Mouse (Mus musculus): ENCODE data around the gene Akr1c19.
"Not testable (repeated sequence)": the region's sequence is repeated elsewhere in the genome, so short reads cannot be mapped to it uniquely, and the experiment has no call there.

Akr1c19 gene

DNA sequence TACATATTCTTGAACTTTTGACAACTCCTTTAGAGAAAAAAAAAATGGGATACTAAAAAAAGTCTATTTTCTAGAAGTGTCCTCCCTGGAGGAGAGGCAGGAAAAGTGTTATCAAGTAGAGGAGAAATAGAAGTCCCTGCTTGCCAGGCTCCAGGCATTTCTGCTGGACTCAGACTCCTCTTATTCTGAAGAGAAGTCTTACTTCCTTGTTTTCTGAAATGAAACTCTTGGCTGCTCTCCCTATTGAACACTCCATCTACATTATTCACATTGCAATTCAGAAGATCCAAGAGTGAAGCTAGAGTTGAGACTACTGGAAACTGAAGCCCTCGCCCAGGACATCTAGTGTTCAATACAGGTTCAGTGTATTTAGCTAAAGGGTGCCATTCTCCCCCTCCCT lies at the start of gene Akr1c19:
Gene Akr1c19, plus strand, starts transcription at position 260 of the 400 bp plus-strand sequence.
- no peaks in the 10 kb centered on the region for H3K36me3 ChIP-seq (ENCODE audit: control insufficient read depth, insufficient read depth, low read length, poor library complexity, severe bottlenecking)
- no peak for DNase-seq (ENCODE audit: low read depth, low spot score)
- no peaks in the 10 kb centered on the region for H3K27me3 ChIP-seq (ENCODE audit: control insufficient read depth, insufficient read depth, low read length, poor library complexity, severe bottlenecking)

- H3K36me3 ChIP-seq (ENCODE audit: control insufficient read depth, insufficient read depth, low read length, poor library complexity, severe bottlenecking); H3K27me3 ChIP-seq (ENCODE audit: control insufficient read depth, insufficient read depth, low read length, poor library complexity, severe bottlenecking); DNase-seq (ENCODE audit: low read depth, low spot score): not testable (repeated sequence)
These were observed 47.2 kb upstream of the Akr1c19 start for GRCm38 (mm10) chr13:4181321-4181720.

GRCm38 (mm10) chr13:4183116-4183515 lies 45.4 kb upstream of the Akr1c19 start:
- DNase-seq (ENCODE audit: low read depth, low spot score): no peak
- H3K27me3 ChIP-seq (ENCODE audit: control insufficient read depth, insufficient read depth, low read length, poor library complexity, severe bottlenecking): no peaks in the 10 kb centered on the region
- H3K36me3 ChIP-seq (ENCODE audit: control insufficient read depth, insufficient read depth, low read length, poor library complexity, severe bottlenecking): no peaks in the 10 kb centered on the region

GRCm38 (mm10) chr13:4186641-4187411 lies 41.7 kb upstream of the Akr1c19 start:
- H3K27me3 ChIP-seq (ENCODE audit: control insufficient read depth, insufficient read depth, low read length, poor library complexity, severe bottlenecking): not testable (repeated sequence)

DNA sequence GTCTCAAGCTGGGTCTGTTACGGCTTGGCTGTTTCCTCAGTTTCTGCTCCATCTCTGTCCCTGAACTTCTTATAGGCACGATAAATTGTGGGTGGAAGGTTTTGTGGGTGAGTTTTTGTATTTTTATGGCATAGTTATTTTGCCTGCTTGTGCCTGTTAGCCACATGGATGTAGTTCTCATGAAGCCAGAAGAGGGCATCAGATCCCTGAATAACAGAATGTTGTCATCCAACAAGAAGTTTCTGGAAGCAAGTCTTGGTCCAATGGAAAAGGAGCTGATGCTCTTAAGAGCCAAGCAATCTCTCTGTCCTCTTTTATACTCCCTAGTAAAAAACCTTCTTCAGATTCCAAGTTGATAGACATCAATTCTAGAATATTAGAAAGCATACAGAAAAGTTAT lies 40.3 kb upstream of the Akr1c19 start:
- Histone ChIP-seq H3K36me3 (ENCODE audit: control insufficient read depth, insufficient read depth, low read length, poor library complexity, severe bottlenecking) (no peaks in the 10 kb centered on the region), H3K27me3 (ENCODE audit: control insufficient read depth, insufficient read depth, low read length, poor library complexity, severe bottlenecking) (no peaks in the 10 kb centered on the region)
- DNase-seq (ENCODE audit: low read depth, low spot score): no peak

More at GRCm38 (mm10) chr13:4186641-4187411, 41.7 kb upstream of the Akr1c19 start:
- not testable (repeated sequence) for DNase-seq (ENCODE audit: low read depth, low spot score); H3K36me3 ChIP-seq (ENCODE audit: control insufficient read depth, insufficient read depth, low read length, poor library complexity, severe bottlenecking)

GRCm38 (mm10) chr13:4190904-4191303 lies 37.6 kb upstream of the Akr1c19 start, which contains the start of gene Akr1c13:
Akr1c13 (plus strand) TSS chr13:4191150.
- DNase-seq (ENCODE audit: low read depth, low spot score): peak; percentile 5
- no peaks in the 10 kb centered on the region for H3K27me3 ChIP-seq (ENCODE audit: control insufficient read depth, insufficient read depth, low read length, poor library complexity, severe bottlenecking)

DNA sequence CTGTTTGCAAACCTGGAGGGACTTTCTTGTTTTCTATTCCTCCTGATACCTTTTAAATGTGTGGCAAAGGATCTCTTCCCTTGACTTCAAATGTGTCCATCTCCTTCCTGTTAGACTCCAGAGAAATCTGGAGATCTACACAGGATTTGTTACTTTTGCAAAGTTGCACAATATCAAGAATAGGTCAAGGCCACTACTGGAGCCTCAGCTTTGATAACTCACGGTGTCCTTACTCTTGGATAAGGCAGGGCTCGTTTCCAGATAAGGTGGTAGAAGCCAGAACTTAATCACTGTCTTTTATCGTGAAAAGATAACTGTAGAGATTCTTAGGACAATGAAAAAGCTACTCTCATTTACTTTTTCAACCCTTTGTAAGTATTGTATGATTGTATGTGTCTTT lies 36.0 kb upstream of the Akr1c19 start:
- DNase-seq (ENCODE audit: low read depth, low spot score): no peak
- Histone ChIP-seq H3K36me3 (ENCODE audit: control insufficient read depth, insufficient read depth, low read length, poor library complexity, severe bottlenecking) (no peaks in the 10 kb centered on the region), H3K27me3 (ENCODE audit: control insufficient read depth, insufficient read depth, low read length, poor library complexity, severe bottlenecking) (no peaks in the 10 kb centered on the region)

More at GRCm38 (mm10) chr13:4190904-4191303, 37.6 kb upstream of the Akr1c19 start, which contains the start of gene Akr1c13:
- H3K36me3 ChIP-seq (ENCODE audit: control insufficient read depth, insufficient read depth, low read length, poor library complexity, severe bottlenecking): no peaks in the 10 kb centered on the region

DNA sequence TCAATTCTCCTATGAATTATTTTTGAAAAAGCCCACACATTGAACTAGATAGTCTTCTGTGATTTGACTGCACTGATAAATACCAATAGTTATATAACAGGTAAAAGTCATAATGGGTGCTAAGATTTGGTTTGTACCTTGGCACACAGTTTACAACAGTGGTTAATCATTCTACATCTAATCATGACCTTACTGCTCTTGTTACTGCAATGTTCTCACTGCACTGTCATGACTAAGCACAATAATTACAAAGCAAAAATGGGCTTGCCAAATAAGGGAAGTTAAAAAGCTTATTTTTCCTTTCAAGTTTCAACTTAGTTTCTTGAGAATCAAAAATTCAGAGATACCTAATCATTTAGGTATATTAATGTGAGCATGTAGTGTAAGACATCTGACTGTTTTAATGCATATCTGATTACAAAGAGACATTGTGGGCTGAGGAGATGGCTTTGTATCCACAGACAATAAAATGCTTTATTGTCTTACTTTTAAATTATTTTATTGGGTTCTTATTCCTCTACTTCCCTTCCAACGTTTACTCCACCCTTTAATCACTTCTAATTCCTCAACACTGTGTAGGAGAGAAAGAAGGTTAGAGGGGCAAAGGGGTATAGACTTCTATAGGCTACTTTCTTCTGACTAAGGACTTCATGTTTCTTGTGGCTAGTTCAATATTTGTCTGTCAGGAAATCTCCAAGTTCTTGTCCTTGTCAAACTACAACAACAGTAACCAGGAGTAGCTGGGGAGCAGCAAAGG lies 22.2 kb upstream of the Akr1c19 start:
- no peaks in the 10 kb centered on the region for H3K36me3 ChIP-seq (ENCODE audit: control insufficient read depth, insufficient read depth, low read length, poor library complexity, severe bottlenecking)
- H3K27me3 ChIP-seq (ENCODE audit: control insufficient read depth, insufficient read depth, low read length, poor library complexity, severe bottlenecking): no peaks in the 10 kb centered on the region
- DNase-seq (ENCODE audit: low read depth, low spot score): no peak

DNA sequence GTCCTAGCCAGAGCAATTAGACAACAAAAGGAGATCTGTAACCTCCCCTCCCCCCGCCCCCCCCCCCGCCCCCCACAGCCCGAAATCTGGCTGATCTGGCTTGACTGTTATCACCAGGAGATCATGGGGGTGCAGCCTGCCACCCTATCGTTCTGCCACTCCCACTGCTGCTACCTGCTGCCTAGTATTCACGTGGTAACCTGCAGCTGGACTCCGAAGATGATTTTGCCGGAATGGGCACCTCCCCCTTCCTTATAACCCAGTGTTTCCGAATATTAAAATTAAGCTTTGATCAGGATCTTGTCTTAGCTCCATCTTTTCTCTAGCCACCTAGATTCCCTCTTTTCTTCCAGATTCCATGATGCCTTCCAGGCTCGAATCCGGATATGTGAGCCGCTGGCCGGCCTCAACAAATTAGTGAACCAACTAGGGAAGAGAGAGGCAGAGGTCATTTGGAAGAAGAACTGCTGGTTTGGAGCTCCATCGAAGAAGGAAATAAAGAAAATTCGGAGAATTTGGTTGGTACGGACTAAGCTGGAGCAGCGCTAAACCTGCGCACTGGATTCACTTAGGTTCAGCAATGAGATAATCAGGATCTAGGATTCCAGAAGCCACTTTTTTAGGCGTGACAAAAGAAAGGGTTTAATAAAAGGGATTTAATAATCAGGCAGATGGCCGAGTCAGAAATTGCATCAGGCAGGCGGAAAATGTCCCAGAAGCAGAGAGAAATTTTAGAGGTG lies 16.8 kb upstream of the Akr1c19 start:
- H3K36me3 ChIP-seq (ENCODE audit: control insufficient read depth, insufficient read depth, low read length, poor library complexity, severe bottlenecking): no peaks in the 10 kb centered on the region
- no peak for DNase-seq (ENCODE audit: low read depth, low spot score)
- H3K27me3 ChIP-seq (ENCODE audit: control insufficient read depth, insufficient read depth, low read length, poor library complexity, severe bottlenecking): no peaks in the 10 kb centered on the region

- no peaks in the 10 kb centered on the region for H3K36me3 ChIP-seq (ENCODE audit: control insufficient read depth, insufficient read depth, low read length, poor library complexity, severe bottlenecking)
- no peak for DNase-seq (ENCODE audit: low read depth, low spot score)
- no peaks in the 10 kb centered on the region for H3K27me3 ChIP-seq (ENCODE audit: control insufficient read depth, insufficient read depth, low read length, poor library complexity, severe bottlenecking)
These were observed 16.2 kb upstream of the Akr1c19 start for GRCm38 (mm10) chr13:4212309-4212708.

DNA sequence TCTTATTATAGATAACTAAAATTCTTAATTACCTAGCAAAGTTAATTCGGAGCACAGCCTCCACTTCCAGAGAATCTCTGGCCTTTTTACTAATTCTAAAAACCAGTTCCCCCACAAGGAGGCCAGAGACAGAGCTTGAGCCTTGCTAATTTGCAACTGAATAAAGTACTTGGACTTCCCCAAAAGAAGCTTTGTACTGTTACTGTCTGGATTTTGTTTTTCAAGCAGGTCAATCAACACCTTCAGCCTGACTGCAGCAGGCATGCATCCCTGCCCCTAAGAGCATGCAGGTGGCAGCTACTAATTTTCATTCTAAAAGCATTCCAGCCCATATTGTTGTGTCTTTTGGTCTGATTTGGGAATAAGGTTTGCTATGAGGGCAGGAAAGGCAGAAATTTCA lies 13.0 kb upstream of the Akr1c19 start:
- not testable (repeated sequence) for H3K27me3 ChIP-seq (ENCODE audit: control insufficient read depth, insufficient read depth, low read length, poor library complexity, severe bottlenecking); DNase-seq (ENCODE audit: low read depth, low spot score); H3K36me3 ChIP-seq (ENCODE audit: control insufficient read depth, insufficient read depth, low read length, poor library complexity, severe bottlenecking)

DNA sequence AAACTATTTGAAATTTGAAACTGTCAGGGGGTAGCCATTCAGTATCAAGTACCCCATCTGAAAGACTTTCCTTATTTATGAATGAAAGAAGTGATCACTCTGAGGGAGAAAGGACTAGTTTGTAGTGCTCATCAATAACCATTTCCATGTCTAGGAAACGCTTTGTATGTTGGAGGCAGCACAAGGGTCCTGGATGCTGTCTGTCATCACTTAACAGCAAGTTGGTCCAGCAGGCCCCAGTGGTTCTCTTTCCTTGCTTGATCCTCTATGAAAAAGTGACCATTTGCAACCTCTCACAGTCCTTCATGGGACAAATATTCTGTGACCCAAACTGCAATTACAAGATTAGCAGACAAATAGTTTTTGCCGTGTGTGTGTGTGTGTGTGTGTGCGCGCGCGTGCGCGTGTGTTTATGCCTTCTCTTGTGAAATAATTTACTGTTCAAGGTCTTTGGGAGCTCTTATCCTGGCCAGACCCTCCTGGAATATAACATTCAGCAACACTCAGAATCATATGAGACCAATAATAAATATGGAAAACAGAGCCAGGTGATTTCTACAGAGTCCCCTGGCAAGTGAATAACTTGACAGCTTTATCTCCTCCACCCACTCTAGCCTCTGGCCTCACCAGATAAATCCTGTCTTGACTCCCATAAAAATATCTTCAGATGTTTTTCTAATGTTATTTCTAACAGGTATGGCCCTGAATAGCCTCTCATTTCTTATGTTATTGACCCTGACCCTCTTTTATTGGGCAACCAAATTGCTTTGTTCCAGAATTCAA lies 2.5 kb downstream of the Akr1c19 start:
- Histone ChIP-seq H3K27me3 (ENCODE audit: control insufficient read depth, insufficient read depth, low read length, poor library complexity, severe bottlenecking) (no peaks in the 10 kb centered on the region), H3K36me3 (ENCODE audit: control insufficient read depth, insufficient read depth, low read length, poor library complexity, severe bottlenecking) (no peaks in the 10 kb centered on the region)
- no peak for DNase-seq (ENCODE audit: low read depth, low spot score)

GRCm38 (mm10) chr13:4233135-4233534 lies 4.6 kb downstream of the Akr1c19 start:
- Histone ChIP-seq H3K27me3 (ENCODE audit: control insufficient read depth, insufficient read depth, low read length, poor library complexity, severe bottlenecking) (no peaks in the 10 kb centered on the region), H3K36me3 (ENCODE audit: control insufficient read depth, insufficient read depth, low read length, poor library complexity, severe bottlenecking) (no peaks in the 10 kb centered on the region)
- DNase-seq (ENCODE audit: low read depth, low spot score): no peak

- Histone ChIP-seq H3K36me3 (ENCODE audit: control insufficient read depth, insufficient read depth, low read length, poor library complexity, severe bottlenecking) (no peaks in the 10 kb centered on the region), H3K27me3 (ENCODE audit: control insufficient read depth, insufficient read depth, low read length, poor library complexity, severe bottlenecking) (no peaks in the 10 kb centered on the region)
- DNase-seq (ENCODE audit: low read depth, low spot score): no peak
These were observed 5.2 kb downstream of the Akr1c19 start for GRCm38 (mm10) chr13:4233536-4234172.

Measured in splenic B cell, adult 2 months (primary cell).